Mouse (Mus musculus): ENCODE measurements around the gene Nfix. TPM values are rescaled to one million over a fixed set of nuclear protein-coding genes. Genes with fewer than 3 reads are reported as not detected.
A peak's percentile ranks its signal among the peaks of the same experiment; 100 is the strongest.

The Nfix gene
- total RNA-seq, 1 experiment: 0.89 TPM

GRCm38 (mm10) chr8:84785506-84785755 is 14.7 kb downstream of the Nfix start:
- Histone ChIP-seq H3K36me3 (ENCODE audit: control insufficient read depth, insufficient read depth, low read length, poor library complexity, severe bottlenecking) (no peaks in the 10 kb centered on the region), H3K9me3 (ENCODE audit: control insufficient read depth, insufficient read depth, low read depth, low read length) (no peaks in the 10 kb centered on the region), H3K4me3 (ENCODE audit: insufficient read depth in 1 of 2, low read depth in 1 of 2, low read length in 2 of 2, poor library complexity in 1 of 2, severe bottlenecking in 1 of 2) (no peak overlapping the region; a peak in 1 of 4 replicates), H3K9ac (ENCODE audit: insufficient read depth, low read depth, low read length, poor library complexity, severe bottlenecking) (no peak overlapping the region), H3K4me1 (ENCODE audit: control insufficient read depth in 2 of 2, insufficient read depth in 2 of 2, low read length in 2 of 2, poor library complexity in 1 of 2) (peaks cover 0 to 8% of the 10 kb centered on the region in 2 experiments; a peak in 1 of 4 replicates), H3K27ac (ENCODE audit: insufficient read depth, low read depth, low read length, poor library complexity, severe bottlenecking) (no peak overlapping the region)
- in situ Hi-C loops (cut with MboI; ENCODE audit: low sequenced_read_pairs in 2 of 2, unreplicated experiment in 2 of 2): no loop called here
- no peak for TF ChIP-seq ZNF384 (IDR thresholded peaks at IDR 0.05; ENCODE audit: low read depth, low read length)
- no peak for TF ChIP-seq HCFC1 (IDR thresholded peaks at IDR 0.05; ENCODE audit: borderline replicate concordance, insufficient read depth, low read length)
- no peak for TF ChIP-seq MAFK (IDR thresholded peaks at IDR 0.05; ENCODE audit: insufficient read depth, low read depth, low read length)
- TF ChIP-seq ZC3H11A (IDR thresholded peaks at IDR 0.05; ENCODE audit: borderline replicate concordance, low read depth, low read length): no peak
- TF ChIP-seq CHD2 (IDR thresholded peaks at IDR 0.05; ENCODE audit: low read depth, low read length): no peak
- DNase-seq (ENCODE audit: low read depth, low spot score): no peak

GRCm38 (mm10) chr8:84784681-84785505 is 15.3 kb downstream of the Nfix start:
- TF ChIP-seq ZC3H11A (IDR thresholded peaks at IDR 0.05; ENCODE audit: borderline replicate concordance, low read depth, low read length) (no peak), MAFK (IDR thresholded peaks at IDR 0.05; ENCODE audit: insufficient read depth, low read depth, low read length) (no peak), ZNF384 (IDR thresholded peaks at IDR 0.05; ENCODE audit: low read depth, low read length) (no peak), CHD2 (IDR thresholded peaks at IDR 0.05; ENCODE audit: low read depth, low read length) (no peak), HCFC1 (IDR thresholded peaks at IDR 0.05; ENCODE audit: borderline replicate concordance, insufficient read depth, low read length) (no peak)
- no peaks in the 10 kb centered on the region for H3K9me3 ChIP-seq (ENCODE audit: control insufficient read depth, insufficient read depth, low read depth, low read length)
- H3K9ac ChIP-seq (ENCODE audit: insufficient read depth, low read depth, low read length, poor library complexity, severe bottlenecking): no peak overlapping the region
- no peaks in the 10 kb centered on the region for H3K36me3 ChIP-seq (ENCODE audit: control insufficient read depth, insufficient read depth, low read length, poor library complexity, severe bottlenecking)
- H3K4me3 ChIP-seq (ENCODE audit: insufficient read depth in 1 of 2, low read depth in 1 of 2, low read length in 2 of 2, poor library complexity in 1 of 2, severe bottlenecking in 1 of 2): peak overlapping the region in 1 of 2 experiments; percentile 15; a peak in 1 of 4 replicates
- in situ Hi-C loops (cut with MboI; ENCODE audit: low sequenced_read_pairs in 2 of 2, unreplicated experiment in 2 of 2): no loop called here
- no peak overlapping the region for H3K27ac ChIP-seq (ENCODE audit: insufficient read depth, low read depth, low read length, poor library complexity, severe bottlenecking)
- no peak for DNase-seq (ENCODE audit: low read depth, low spot score)
- peaks cover 0 to 8% of the 10 kb centered on the region in 2 experiments; a peak in 1 of 4 replicates for H3K4me1 ChIP-seq (ENCODE audit: control insufficient read depth in 2 of 2, insufficient read depth in 2 of 2, low read length in 2 of 2, poor library complexity in 1 of 2)

GRCm38 (mm10) chr8:84783919-84784581 is 16.1 kb downstream of the Nfix start:
- peak overlapping the region in 1 of 2 experiments; percentile 15; a peak in 1 of 4 replicates for H3K4me3 ChIP-seq (ENCODE audit: insufficient read depth in 1 of 2, low read depth in 1 of 2, low read length in 2 of 2, poor library complexity in 1 of 2, severe bottlenecking in 1 of 2)
- peaks cover 0 to 8% of the 10 kb centered on the region in 2 experiments; a peak in 1 of 4 replicates for H3K4me1 ChIP-seq (ENCODE audit: control insufficient read depth in 2 of 2, insufficient read depth in 2 of 2, low read length in 2 of 2, poor library complexity in 1 of 2)
- H3K9ac ChIP-seq (ENCODE audit: insufficient read depth, low read depth, low read length, poor library complexity, severe bottlenecking): no peak overlapping the region
- no peak for DNase-seq (ENCODE audit: low read depth, low spot score)
- TF ChIP-seq ZC3H11A (IDR thresholded peaks at IDR 0.05; ENCODE audit: borderline replicate concordance, low read depth, low read length): no peak
- no peak for TF ChIP-seq MAFK (IDR thresholded peaks at IDR 0.05; ENCODE audit: insufficient read depth, low read depth, low read length)
- TF ChIP-seq ZNF384 (IDR thresholded peaks at IDR 0.05; ENCODE audit: low read depth, low read length): no peak
- TF ChIP-seq CHD2 (IDR thresholded peaks at IDR 0.05; ENCODE audit: low read depth, low read length): no peak
- no peak for TF ChIP-seq HCFC1 (IDR thresholded peaks at IDR 0.05; ENCODE audit: borderline replicate concordance, insufficient read depth, low read length)
- H3K9me3 ChIP-seq (ENCODE audit: control insufficient read depth, insufficient read depth, low read depth, low read length): no peaks in the 10 kb centered on the region
- in situ Hi-C loops (cut with MboI; ENCODE audit: low sequenced_read_pairs in 2 of 2, unreplicated experiment in 2 of 2): no loop called here
- H3K27ac ChIP-seq (ENCODE audit: insufficient read depth, low read depth, low read length, poor library complexity, severe bottlenecking): no peak overlapping the region
- no peaks in the 10 kb centered on the region for H3K36me3 ChIP-seq (ENCODE audit: control insufficient read depth, insufficient read depth, low read length, poor library complexity, severe bottlenecking)

- in situ Hi-C loops (cut with MboI; ENCODE audit: low sequenced_read_pairs in 2 of 2, unreplicated experiment in 2 of 2): no loop called here
Measured at GRCm38 (mm10) chr8:84783198-84783918, 16.8 kb downstream of the Nfix start.

More at GRCm38 (mm10) chr8:84783198-84783918, 16.8 kb downstream of the Nfix start:
- Histone ChIP-seq H3K9ac (ENCODE audit: insufficient read depth, low read depth, low read length, poor library complexity, severe bottlenecking) (no peak overlapping the region), H3K27ac (ENCODE audit: insufficient read depth, low read depth, low read length, poor library complexity, severe bottlenecking) (no peak overlapping the region), H3K9me3 (ENCODE audit: control insufficient read depth, insufficient read depth, low read depth, low read length) (no peaks in the 10 kb centered on the region), H3K4me1 (ENCODE audit: control insufficient read depth in 2 of 2, insufficient read depth in 2 of 2, low read length in 2 of 2, poor library complexity in 1 of 2) (peaks cover 0 to 8% of the 10 kb centered on the region in 2 experiments; a peak in 1 of 4 replicates), H3K36me3 (ENCODE audit: control insufficient read depth, insufficient read depth, low read length, poor library complexity, severe bottlenecking) (no peaks in the 10 kb centered on the region), H3K4me3 (ENCODE audit: insufficient read depth in 1 of 2, low read depth in 1 of 2, low read length in 2 of 2, poor library complexity in 1 of 2, severe bottlenecking in 1 of 2) (no peak overlapping the region)
- no peak for TF ChIP-seq MAFK (IDR thresholded peaks at IDR 0.05; ENCODE audit: insufficient read depth, low read depth, low read length)
- DNase-seq (ENCODE audit: low read depth, low spot score): no peak

Measured in ES-E14 (cell line).